Comparison of ENCODE assay signal across 41 mouse cellular contexts in genomic region chr13:22771592-22771991, GRCm38 (mm10). TPM values are rescaled to one million over a fixed set of nuclear protein-coding genes. Genes with fewer than 3 reads are reported as not detected.
"Had no signal": no experiment of that assay in that cellular context is flagged by ENCODE, and none has a peak within 500 bp of the region (broad histone marks: within the 10 kb centered on the region; RNA-seq: fewer than 3 reads in every experiment).

No protein-coding gene starts in this region.

RNA-seq across cellular contexts. Expression of gene Vmn1r208, which starts 5.6 kb away (rescaled TPM):
- total RNA-seq: heart, postnatal 10 days; heart, postnatal 14 days; heart, postnatal 25 days; heart, postnatal 36 days; heart, postnatal 4 days; hematopoietic stem cell, adult 5-6 weeks; hindbrain, postnatal 0 days; layer of hippocampus, adult 18-20 months; layer of hippocampus, adult 2 months; layer of hippocampus, adult 8-10 months; layer of hippocampus, postnatal 10 days; layer of hippocampus, postnatal 14 days; layer of hippocampus, postnatal 25 days; layer of hippocampus, postnatal 36 days; left cerebral cortex, adult 18-20 months; left cerebral cortex, adult 2 months; left cerebral cortex, adult 8-10 months had no signal
- polyA plus RNA-seq: heart, embryonic 12.5 days; heart, embryonic 13.5 days; heart, embryonic 14.5 days; heart, embryonic 15.5 days; heart, embryonic 16.5 days; heart, postnatal 0 days; hindbrain, embryonic 10.5 days; hindbrain, embryonic 11.5 days; hindbrain, embryonic 12.5 days; hindbrain, embryonic 13.5 days; hindbrain, embryonic 14.5 days; hindbrain, embryonic 15.5 days; hindbrain, embryonic 16.5 days; hindbrain, postnatal 0 days; inflammation-experienced regulatory T-cells, adult 6 months; intestine, embryonic 14.5 days; intestine, embryonic 15.5 days; intestine, embryonic 16.5 days; intestine, postnatal 0 days; kidney, adult 2 months; kidney, embryonic 14.5 days; kidney, embryonic 15.5 days; kidney, embryonic 16.5 days; kidney, postnatal 0 days; large intestine, adult 2 months had no signal

RNA-seq across cellular contexts. Expression of gene Vmn1r209, which starts 37.9 kb away (rescaled TPM):
- total RNA-seq: heart, postnatal 10 days; heart, postnatal 14 days; heart, postnatal 25 days; heart, postnatal 36 days; hematopoietic stem cell, adult 5-6 weeks; layer of hippocampus, adult 18-20 months; layer of hippocampus, adult 2 months; layer of hippocampus, postnatal 10 days; left cerebral cortex, adult 18-20 months had no signal
- polyA plus RNA-seq: heart, embryonic 12.5 days; heart, embryonic 13.5 days; heart, embryonic 14.5 days; heart, embryonic 15.5 days; heart, embryonic 16.5 days; heart, postnatal 0 days; hindbrain, embryonic 10.5 days; hindbrain, embryonic 11.5 days; hindbrain, embryonic 12.5 days; hindbrain, embryonic 13.5 days; hindbrain, embryonic 14.5 days; hindbrain, embryonic 15.5 days; hindbrain, embryonic 16.5 days; hindbrain, postnatal 0 days; inflammation-experienced regulatory T-cells, adult 6 months; intestine, embryonic 14.5 days; intestine, embryonic 15.5 days; intestine, embryonic 16.5 days; intestine, postnatal 0 days; kidney, adult 2 months; kidney, embryonic 14.5 days; kidney, embryonic 15.5 days; kidney, embryonic 16.5 days; kidney, postnatal 0 days; large intestine, adult 2 months had no signal

RNA-seq across cellular contexts. Expression of gene Vmn1r207-ps, which starts 42.2 kb away (rescaled TPM):
- total RNA-seq: heart, postnatal 10 days; heart, postnatal 14 days; heart, postnatal 25 days; heart, postnatal 36 days; heart, postnatal 4 days; hematopoietic stem cell, adult 5-6 weeks; hindbrain, postnatal 0 days had no signal
- polyA plus RNA-seq: heart, embryonic 12.5 days; heart, embryonic 13.5 days; heart, embryonic 14.5 days; heart, embryonic 15.5 days; heart, embryonic 16.5 days; heart, postnatal 0 days; hindbrain, embryonic 10.5 days; hindbrain, embryonic 11.5 days; hindbrain, embryonic 12.5 days; hindbrain, embryonic 14.5 days; hindbrain, embryonic 15.5 days; hindbrain, embryonic 16.5 days; hindbrain, postnatal 0 days; intestine, embryonic 14.5 days; intestine, embryonic 15.5 days; intestine, embryonic 16.5 days; intestine, postnatal 0 days; kidney, adult 2 months; kidney, embryonic 14.5 days; kidney, embryonic 15.5 days; kidney, embryonic 16.5 days; kidney, postnatal 0 days; large intestine, adult 2 months had no signal

RNA-seq across cellular contexts. Expression of gene Vmn1r210, which starts 59.6 kb away (rescaled TPM):
- total RNA-seq: heart, postnatal 10 days; heart, postnatal 14 days; heart, postnatal 25 days; heart, postnatal 36 days; heart, postnatal 4 days; hematopoietic stem cell, adult 5-6 weeks; hindbrain, postnatal 0 days; layer of hippocampus, adult 18-20 months; layer of hippocampus, adult 2 months; layer of hippocampus, adult 8-10 months; layer of hippocampus, postnatal 10 days; layer of hippocampus, postnatal 14 days; layer of hippocampus, postnatal 25 days; layer of hippocampus, postnatal 36 days; left cerebral cortex, adult 18-20 months; left cerebral cortex, adult 2 months; left cerebral cortex, adult 8-10 months had no signal
- polyA plus RNA-seq: heart, embryonic 12.5 days; heart, embryonic 13.5 days; heart, embryonic 14.5 days; heart, embryonic 15.5 days; heart, embryonic 16.5 days; heart, postnatal 0 days; hindbrain, embryonic 10.5 days; hindbrain, embryonic 11.5 days; hindbrain, embryonic 12.5 days; hindbrain, embryonic 13.5 days; hindbrain, embryonic 14.5 days; hindbrain, embryonic 15.5 days; hindbrain, embryonic 16.5 days; hindbrain, postnatal 0 days; inflammation-experienced regulatory T-cells, adult 6 months; intestine, embryonic 14.5 days; intestine, embryonic 15.5 days; intestine, embryonic 16.5 days; intestine, postnatal 0 days; kidney, adult 2 months; kidney, embryonic 14.5 days; kidney, embryonic 15.5 days; kidney, embryonic 16.5 days; kidney, postnatal 0 days; large intestine, adult 2 months had no signal
